Mouse (Mus musculus) midbrain, embryonic 13.5 days (tissue): ENCODE measurements around the gene Vsx2. TPM values are rescaled to one million over a fixed set of nuclear protein-coding genes. Genes with fewer than 3 reads are reported as not detected.

ENCODE experiments used
- ATAC-seq: fragments of 200-750 bp; cut with Nextera tagmentation; 2 replicates; pipeline ENCODE4 v1.8.0; 2017; ENCODE audit warnings: mild to moderate bottlenecking, moderate TSS enrichment, moderate library complexity
- H3K27ac ChIP-seq: fragments of 300-500 bp; sonication (generic); 2 replicates; pipeline ENCODE4 v1.5.1; 2015; ENCODE audit warnings: inconsistent platforms, mild to moderate bottlenecking, moderate library complexity
- H3K27me3 ChIP-seq: fragments of 300-500 bp; sonication (generic); 2 replicates; pipeline ENCODE4 v1.6.1; 2015; ENCODE audit warnings: mild to moderate bottlenecking, inconsistent platforms
- H3K36me3 ChIP-seq: fragments of 300-500 bp; sonication (generic); 2 replicates; pipeline ENCODE4 v1.6.1; 2015; ENCODE audit warnings: mild to moderate bottlenecking, inconsistent platforms
- H3K4me1 ChIP-seq: fragments of 300-500 bp; sonication (generic); replicated peaks from 2 replicates; pipeline ENCODE4 v1.6.1; 2015; ENCODE audit warnings: inconsistent platforms
- H3K4me2 ChIP-seq: fragments of 300-500 bp; sonication (generic); replicated peaks from 2 replicates; pipeline ENCODE4 v1.6.1; 2015; ENCODE audit warnings: moderate library complexity, mild to moderate bottlenecking, inconsistent platforms
- H3K4me3 ChIP-seq: fragments of 300-500 bp; sonication (generic); replicated peaks from 2 replicates; pipeline ENCODE4 v1.5.1; 2015; ENCODE audit warnings: mild to moderate bottlenecking, inconsistent platforms
- H3K9ac ChIP-seq: fragments of 300-500 bp; sonication (generic); replicated peaks from 2 replicates; pipeline ENCODE4 v1.6.1; 2015; ENCODE audit warnings: mild to moderate bottlenecking, inconsistent platforms
- H3K9me3 ChIP-seq: fragments of 300-500 bp; sonication (generic); 2 replicates; pipeline ENCODE4 v1.6.1; 2016; ENCODE audit warnings: mild to moderate bottlenecking, inconsistent platforms
- WGBS: fragments of 180-500 bp; shearing (Covaris S2); methylation state at CpG from one replicate; pipeline ENCODE4 v1.1.7; 2015; 5-methylcytosine and 5-hydroxymethylcytosine counted together
- polyA plus RNA-seq: library from polyadenylated mRNA; unstranded; fragments of >200 nt; fragmentation: Nextera tagmentation; extraction: Ambion mirVana; gene quantifications from 2 replicates; pipeline ENCODE4 v1.2.1, GENCODE M21; 2015

The Vsx2 gene
- polyA plus RNA-seq, 1 experiment from 2014 or later, result 3.0 TPM

- 74% methylated on average over 11 of the region's 11 CpGs for WGBS
- Histone ChIP-seq H3K36me3 (no peaks in the 10 kb centered on the region), H3K9ac (no peak overlapping the region), H3K4me3 (no peak overlapping the region), H3K27ac (no peak overlapping the region), H3K9me3 (no peaks in the 10 kb centered on the region; the same call in 1 of the 2 replicates), H3K4me2 (no peak overlapping the region), H3K4me1 (peaks cover 7% of the 10 kb centered on the region; the same call in 1 of the 2 replicates), H3K27me3 (peaks cover 51% of the 10 kb centered on the region)
- no peak for ATAC-seq
These were observed 8.3 kb downstream of the Vsx2 start for GRCm38 (mm10) chr12:84577768-84578439.

GRCm38 (mm10) chr12:84578440-84578770 lies 8.8 kb downstream of the Vsx2 start:
- 35% methylated on average over 5 of the region's 5 CpGs for WGBS
- ATAC-seq, result peak; percentile 34; the same call in 1 of the 2 replicates
- peaks cover 46% of the 10 kb centered on the region for H3K27me3 ChIP-seq

GRCm38 (mm10) chr12:84581285-84581684 lies 11.7 kb downstream of the Vsx2 start:
- Histone ChIP-seq H3K4me1 (peaks cover 7% of the 10 kb centered on the region; the same call in 1 of the 2 replicates), H3K27ac (no peak overlapping the region), H3K4me2 (no peak overlapping the region), H3K9ac (no peak overlapping the region), H3K27me3 (peaks cover 25% of the 10 kb centered on the region), H3K9me3 (no peaks in the 10 kb centered on the region; the same call in 1 of the 2 replicates), H3K4me3 (no peak overlapping the region), H3K36me3 (no peaks in the 10 kb centered on the region)
- 91% methylated on average over 2 of the region's 2 CpGs for WGBS
- ATAC-seq, result no peak

More at GRCm38 (mm10) chr12:84578440-84578770, 8.8 kb downstream of the Vsx2 start:
- H3K4me1 ChIP-seq, result peaks cover 7% of the 10 kb centered on the region; the same call in 1 of the 2 replicates
- H3K4me3 ChIP-seq, result no peak overlapping the region
- H3K4me2 ChIP-seq, result no peak overlapping the region
- H3K27ac ChIP-seq, result no peak overlapping the region
- H3K36me3 ChIP-seq, result no peaks in the 10 kb centered on the region
- H3K9me3 ChIP-seq, result no peaks in the 10 kb centered on the region; the same call in 1 of the 2 replicates
- peak overlapping the region; percentile 14; the same call in 1 of the 2 replicates for H3K9ac ChIP-seq

- no peaks in the 10 kb centered on the region for H3K9me3 ChIP-seq
- H3K36me3 ChIP-seq, result no peaks in the 10 kb centered on the region
- peaks cover 15% of the 10 kb centered on the region for H3K4me1 ChIP-seq
- peak overlapping the region; percentile 50 for H3K4me3 ChIP-seq
- peak overlapping the region; percentile 68 for H3K9ac ChIP-seq
- peak overlapping the region; percentile 89 for H3K4me2 ChIP-seq
- peak overlapping the region; percentile 58 for H3K27ac ChIP-seq
- peak; percentile 75 for ATAC-seq
- WGBS, result 1% methylated on average over 54 of the region's 54 CpGs
- H3K27me3 ChIP-seq, result peaks cover 23% of the 10 kb centered on the region
These were observed 20.5 kb downstream of the Vsx2 start for GRCm38 (mm10) chr12:84589825-84590761.

- ATAC-seq, result peak; percentile 40; the same call in 1 of the 2 replicates
- Histone ChIP-seq H3K4me2 (no peak overlapping the region), H3K4me3 (no peak overlapping the region), H3K36me3 (peaks cover 11% of the 10 kb centered on the region), H3K27ac (no peak overlapping the region), H3K27me3 (peaks cover 27% of the 10 kb centered on the region), H3K9me3 (no peaks in the 10 kb centered on the region), H3K4me1 (no peaks in the 10 kb centered on the region), H3K9ac (no peak overlapping the region)
- WGBS, result 24% methylated on average over 8 of the region's 8 CpGs
These were observed 28.8 kb downstream of the Vsx2 start for GRCm38 (mm10) chr12:84598324-84598723.

GRCm38 (mm10) chr12:84604001-84604400 lies 34.4 kb downstream of the Vsx2 start:
- Histone ChIP-seq H3K9ac (no peak overlapping the region), H3K27me3 (peaks cover 3% of the 10 kb centered on the region; the same call in 1 of the 2 replicates), H3K4me1 (no peaks in the 10 kb centered on the region), H3K9me3 (no peaks in the 10 kb centered on the region), H3K4me3 (no peak overlapping the region), H3K27ac (no peak overlapping the region), H3K36me3 (peaks cover 32% of the 10 kb centered on the region), H3K4me2 (no peak overlapping the region)
- ATAC-seq, result no peak
- WGBS, result 91% methylated on average over 6 of the region's 7 CpGs

- H3K4me1 ChIP-seq, result no peaks in the 10 kb centered on the region
- H3K9ac ChIP-seq, result no peak overlapping the region
- 78% methylated on average over 7 of the region's 7 CpGs for WGBS
- peaks cover 34% of the 10 kb centered on the region for H3K36me3 ChIP-seq
- no peak overlapping the region for H3K4me2 ChIP-seq
- H3K27me3 ChIP-seq, result no peaks in the 10 kb centered on the region
- no peak overlapping the region for H3K27ac ChIP-seq
- ATAC-seq, result no peak
- H3K9me3 ChIP-seq, result no peaks in the 10 kb centered on the region
- no peak overlapping the region for H3K4me3 ChIP-seq
These were observed 36.3 kb downstream of the Vsx2 start for GRCm38 (mm10) chr12:84605860-84606259.

GRCm38 (mm10) chr12:84611718-84612117 lies 42.2 kb downstream of the Vsx2 start:
- H3K27me3 ChIP-seq, result no peaks in the 10 kb centered on the region
- no peak for ATAC-seq
- 90% methylated on average over 10 of the region's 10 CpGs for WGBS
- H3K9me3 ChIP-seq, result no peaks in the 10 kb centered on the region
- H3K4me1 ChIP-seq, result 0 out of 2 replicates have a peak, but pooled peaks cover 8% of the 10 kb centered on the region
- peaks cover 18% of the 10 kb centered on the region for H3K36me3 ChIP-seq
- no peak overlapping the region for H3K9ac ChIP-seq
- H3K4me2 ChIP-seq, result no peak overlapping the region
- H3K27ac ChIP-seq, result no peak overlapping the region
- no peak overlapping the region for H3K4me3 ChIP-seq

- ATAC-seq, result no peak
- Histone ChIP-seq H3K4me3 (no peak overlapping the region), H3K9ac (no peak overlapping the region), H3K9me3 (no peaks in the 10 kb centered on the region), H3K27me3 (no peaks in the 10 kb centered on the region), H3K27ac (no peak overlapping the region), H3K4me1 (0 out of 2 replicates have a peak, but pooled peaks cover 8% of the 10 kb centered on the region), H3K4me2 (no peak overlapping the region), H3K36me3 (peaks cover 18% of the 10 kb centered on the region)
- 76% methylated on average over 8 of the region's 8 CpGs for WGBS
These were observed 43.0 kb downstream of the Vsx2 start for GRCm38 (mm10) chr12:84612518-84612917.

- H3K4me1 ChIP-seq, result peaks cover 12% of the 10 kb centered on the region; the same call in 1 of the 2 replicates
- H3K27ac ChIP-seq, result no peak overlapping the region
- no peaks in the 10 kb centered on the region for H3K27me3 ChIP-seq
- no peak overlapping the region for H3K9ac ChIP-seq
- H3K4me3 ChIP-seq, result no peak overlapping the region
- 92% methylated on average over 11 of the region's 11 CpGs for WGBS
- no peak overlapping the region for H3K4me2 ChIP-seq
- H3K9me3 ChIP-seq, result no peaks in the 10 kb centered on the region
- ATAC-seq, result no peak
- H3K36me3 ChIP-seq, result peaks cover 9% of the 10 kb centered on the region; the same call in 1 of the 2 replicates
These were observed 44.4 kb downstream of the Vsx2 start for GRCm38 (mm10) chr12:84614001-84614400.

GRCm38 (mm10) chr12:84614524-84614923 lies 45.0 kb downstream of the Vsx2 start:
- Histone ChIP-seq H3K4me1 (peaks cover 12% of the 10 kb centered on the region; the same call in 1 of the 2 replicates), H3K27me3 (no peaks in the 10 kb centered on the region), H3K4me2 (no peak overlapping the region), H3K4me3 (no peak overlapping the region), H3K9ac (no peak overlapping the region), H3K27ac (no peak overlapping the region), H3K9me3 (no peaks in the 10 kb centered on the region), H3K36me3 (peaks cover 7% of the 10 kb centered on the region; the same call in 1 of the 2 replicates)
- ATAC-seq, result no peak
- WGBS, result 84% methylated on average over 7 of the region's 7 CpGs
